Mouse (Mus musculus) forebrain, embryonic 13.5 days (tissue): ENCODE results near the gene Tmcc3. TPM values are rescaled to one million over a fixed set of nuclear protein-coding genes. Genes with fewer than 3 reads are reported as not detected.

ENCODE experiments used
- ATAC-seq: fragments of 200-750 bp; cut with Nextera tagmentation; 2 replicates; pipeline ENCODE4 v1.8.0; 2017
- H3K27ac ChIP-seq: fragments of 300-500 bp; sonication (generic); 2 replicates; pipeline ENCODE4 v1.5.1; 2015; ENCODE audit warnings: inconsistent platforms, mild to moderate bottlenecking, moderate library complexity
- H3K27me3 ChIP-seq: fragments of 300-500 bp; sonication (generic); 2 replicates; pipeline ENCODE4 v1.6.1; 2015; ENCODE audit warnings: mild to moderate bottlenecking, inconsistent platforms
- H3K36me3 ChIP-seq: fragments of 300-500 bp; sonication (generic); 2 replicates; pipeline ENCODE4 v1.6.1; 2015; ENCODE audit warnings: mild to moderate bottlenecking, inconsistent platforms; ENCODE audit not compliant: poor library complexity, severe bottlenecking
- H3K4me1 ChIP-seq: fragments of 300-500 bp; sonication (generic); 2 replicates; pipeline ENCODE4 v1.6.1; 2015; ENCODE audit warnings: inconsistent platforms
- H3K4me2 ChIP-seq: fragments of 300-500 bp; sonication (generic); 2 replicates; pipeline ENCODE4 v1.6.1; 2015; ENCODE audit warnings: inconsistent platforms, mild to moderate bottlenecking, moderate library complexity
- H3K4me3 ChIP-seq: fragments of 300-500 bp; sonication (generic); 2 replicates; pipeline ENCODE4 v1.5.1; 2015; ENCODE audit warnings: mild to moderate bottlenecking, inconsistent platforms
- H3K9ac ChIP-seq: fragments of 300-500 bp; sonication (generic); 2 replicates; pipeline ENCODE4 v1.6.1; 2015; ENCODE audit warnings: mild to moderate bottlenecking, inconsistent platforms
- H3K9me3 ChIP-seq: fragments of 300-500 bp; sonication (generic); replicated peaks from 2 replicates; pipeline ENCODE4 v1.6.1; 2016; ENCODE audit warnings: inconsistent platforms
- WGBS: fragments of 180-500 bp; shearing (Covaris S2); methylation state at CpG from one replicate; pipeline ENCODE4 v1.1.7; 2015; 5-methylcytosine and 5-hydroxymethylcytosine counted together
- polyA plus RNA-seq: library from polyadenylated mRNA; unstranded; fragments of >200 nt; fragmentation: Nextera tagmentation; extraction: Ambion mirVana; gene quantifications from 2 replicates; pipeline ENCODE4 v1.2.1, GENCODE M21; 2015

Tmcc3 gene
- polyA plus RNA-seq, 1 experiment from 2014 or later, result 3.7 TPM

DNA sequence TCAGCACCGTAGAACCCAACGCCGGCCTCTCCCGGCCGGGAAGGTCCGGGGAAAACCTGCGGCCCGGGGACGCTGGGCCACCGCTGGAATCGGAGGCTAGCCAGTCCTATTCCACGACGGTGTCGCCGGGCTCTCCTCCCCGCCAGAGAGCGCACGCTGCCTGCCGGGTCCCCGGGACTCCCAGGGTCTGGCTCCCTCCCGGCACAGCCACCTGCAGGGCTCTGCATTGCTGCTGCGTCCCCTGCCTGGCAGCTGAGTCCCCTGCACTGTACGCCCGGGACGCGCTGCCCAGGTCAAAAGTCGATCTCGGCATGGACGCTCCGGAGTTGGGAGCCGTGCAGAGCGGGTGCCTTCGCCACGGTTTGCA, 203.4 kb downstream of the Tmcc3 start:
- WGBS, result under 1% methylated on average over 30 of the region's 34 CpGs

GRCm38 (mm10) chr10:94515583-94515982, 203.8 kb downstream of the Tmcc3 start:
- peak overlapping the region; percentile 96 for H3K4me2 ChIP-seq
- H3K36me3 ChIP-seq, result no peaks in the 10 kb centered on the region
- 0 out of 2 replicates have a peak overlapping the region, but pooled peaks have one; percentile 77 for H3K27ac ChIP-seq
- 2% methylated on average over 10 of the region's 10 CpGs for WGBS
- peaks cover 33% of the 10 kb centered on the region for H3K27me3 ChIP-seq
- H3K4me3 ChIP-seq, result peak overlapping the region; percentile 76
- H3K9ac ChIP-seq, result peak overlapping the region; percentile 77
- H3K4me1 ChIP-seq, result peaks cover 31% of the 10 kb centered on the region
- no peak for ATAC-seq
- no peaks in the 10 kb centered on the region for H3K9me3 ChIP-seq

More for the DNA sequence above, 203.4 kb downstream of the Tmcc3 start:
- peaks cover 27% of the 10 kb centered on the region for H3K4me1 ChIP-seq
- ATAC-seq, result peak; percentile 91
- H3K9ac ChIP-seq, result peak overlapping the region; percentile 77
- no peaks in the 10 kb centered on the region for H3K9me3 ChIP-seq
- peaks cover 33% of the 10 kb centered on the region for H3K27me3 ChIP-seq
- H3K27ac ChIP-seq, result peak overlapping the region; percentile 77; the same call in 1 of the 2 replicates
- peak overlapping the region; percentile 96 for H3K4me2 ChIP-seq
- peak overlapping the region; percentile 76 for H3K4me3 ChIP-seq
- no peaks in the 10 kb centered on the region for H3K36me3 ChIP-seq

DNA sequence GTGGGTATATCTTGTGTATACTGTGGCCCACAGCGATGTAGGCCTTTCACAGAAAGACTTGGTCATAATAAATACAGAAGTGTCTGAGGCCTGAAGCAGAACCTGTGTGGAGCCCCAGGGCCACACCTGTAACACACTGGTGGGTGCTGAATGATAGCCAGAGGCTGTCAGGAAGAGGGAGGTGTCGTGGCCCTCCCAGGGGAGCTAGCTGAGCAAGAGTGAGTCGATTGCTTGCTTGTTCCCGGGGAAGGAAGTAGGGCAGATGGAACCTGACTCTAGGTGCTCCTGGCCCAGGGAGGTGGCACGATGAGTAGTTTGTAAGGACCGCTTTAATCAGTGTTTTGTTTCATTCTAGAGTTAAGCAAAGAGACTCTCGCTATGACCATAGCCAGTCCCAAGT, 208.1 kb downstream of the Tmcc3 start:
- Histone ChIP-seq H3K27ac (no peak overlapping the region), H3K9ac (no peak overlapping the region), H3K27me3 (peaks cover 17% of the 10 kb centered on the region), H3K4me2 (no peak overlapping the region), H3K4me3 (no peak overlapping the region), H3K9me3 (no peaks in the 10 kb centered on the region), H3K36me3 (no peaks in the 10 kb centered on the region), H3K4me1 (peaks cover 51% of the 10 kb centered on the region)
- WGBS, result 65% methylated on average over 7 of the region's 7 CpGs
- no peak for ATAC-seq

DNA sequence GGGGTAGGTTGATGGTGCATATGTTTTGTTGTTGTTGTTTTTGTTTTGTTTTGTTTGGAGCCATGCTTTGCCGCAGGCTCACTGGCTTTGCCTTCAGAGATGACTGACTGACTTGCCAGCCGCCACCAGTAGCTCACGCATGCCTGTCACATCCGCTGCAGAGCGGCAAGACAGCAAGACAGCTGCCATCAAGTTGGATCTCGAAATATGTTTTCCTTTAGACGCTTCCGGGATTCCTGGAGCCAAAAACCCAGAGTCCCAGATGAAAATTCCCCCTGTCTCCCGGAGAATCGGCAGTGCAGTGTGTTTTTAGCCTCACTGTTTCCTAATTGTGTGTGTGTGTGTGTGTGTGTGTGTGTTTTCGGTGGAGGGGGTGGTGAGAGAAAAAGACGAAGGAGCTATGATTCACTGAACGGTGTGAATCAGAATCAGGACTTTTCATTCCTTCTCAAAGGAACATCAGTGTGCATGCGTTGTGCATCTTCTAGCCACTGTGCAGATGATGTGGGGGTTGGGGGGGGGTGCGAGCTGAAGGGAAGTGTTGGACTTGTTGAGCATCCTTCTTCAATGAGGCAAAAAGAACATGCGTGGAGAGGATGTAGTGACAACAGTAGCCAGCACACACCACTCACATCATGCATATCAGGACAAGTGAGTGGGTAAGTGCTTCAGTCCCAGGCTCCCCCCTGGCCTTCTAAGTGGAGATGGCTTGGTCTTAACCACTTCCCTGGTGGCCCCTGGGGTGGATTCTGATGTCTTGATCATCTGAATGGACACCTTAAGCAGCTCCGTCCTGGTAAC, 208.8 kb downstream of the Tmcc3 start:
- no peak for ATAC-seq
- H3K4me2 ChIP-seq, result peak overlapping the region; percentile 22
- H3K36me3 ChIP-seq, result no peaks in the 10 kb centered on the region
- peaks cover 48% of the 10 kb centered on the region for H3K4me1 ChIP-seq
- no peak overlapping the region for H3K4me3 ChIP-seq
- WGBS, result 48% methylated on average over 17 of the region's 17 CpGs
- peaks cover 17% of the 10 kb centered on the region for H3K27me3 ChIP-seq
- no peaks in the 10 kb centered on the region for H3K9me3 ChIP-seq
- H3K9ac ChIP-seq, result no peak overlapping the region
- no peak overlapping the region for H3K27ac ChIP-seq

DNA sequence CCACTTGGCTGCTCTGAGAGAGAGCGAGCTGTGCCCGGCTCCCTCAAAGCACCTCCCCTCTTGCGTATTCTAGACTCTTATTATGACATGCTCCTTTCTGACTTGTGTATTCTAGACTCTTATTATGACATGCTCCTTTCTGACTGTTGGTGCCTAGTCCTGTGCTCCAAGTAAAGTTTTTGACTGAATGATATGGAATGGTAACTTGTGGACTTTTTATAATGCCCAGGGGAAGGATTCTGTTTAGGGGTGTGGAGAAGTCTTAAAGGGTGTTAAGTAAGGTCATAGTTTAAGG, 209.3 kb downstream of the Tmcc3 start:
- H3K27me3 ChIP-seq, result peaks cover 17% of the 10 kb centered on the region
- H3K27ac ChIP-seq, result no peak overlapping the region
- no peak overlapping the region for H3K4me3 ChIP-seq
- H3K4me2 ChIP-seq, result peak overlapping the region; percentile 22; the same call in 1 of the 2 replicates
- WGBS, result 25% methylated on average over 3 of the region's 3 CpGs
- H3K36me3 ChIP-seq, result no peaks in the 10 kb centered on the region
- ATAC-seq, result no peak
- H3K4me1 ChIP-seq, result peaks cover 43% of the 10 kb centered on the region
- H3K9ac ChIP-seq, result no peak overlapping the region
- no peaks in the 10 kb centered on the region for H3K9me3 ChIP-seq

DNA sequence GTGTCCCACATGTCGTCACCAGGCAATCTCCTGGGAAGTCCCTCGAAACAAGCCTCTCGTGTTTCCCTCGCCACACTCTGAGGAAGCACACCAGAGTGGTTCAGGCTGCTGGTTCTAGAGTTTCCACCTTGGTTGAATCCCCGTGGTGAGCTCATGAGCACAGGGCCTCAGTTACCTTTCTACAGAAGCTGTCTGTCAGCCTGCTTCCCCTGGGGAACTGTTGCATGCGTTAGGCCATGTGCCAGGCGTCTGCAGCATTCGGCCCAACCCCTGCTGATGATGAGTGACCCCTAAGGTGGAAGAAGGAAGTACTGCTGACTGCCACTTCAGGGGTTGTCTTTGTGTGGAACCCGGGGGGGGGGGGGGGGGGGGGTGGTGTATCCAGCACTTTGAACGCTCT, 210.0 kb downstream of the Tmcc3 start:
- no peaks in the 10 kb centered on the region for H3K9me3 ChIP-seq
- no peak overlapping the region for H3K4me3 ChIP-seq
- peaks cover 9% of the 10 kb centered on the region for H3K27me3 ChIP-seq
- no peak overlapping the region for H3K27ac ChIP-seq
- no peak overlapping the region for H3K4me2 ChIP-seq
- no peaks in the 10 kb centered on the region for H3K36me3 ChIP-seq
- H3K4me1 ChIP-seq, result peaks cover 37% of the 10 kb centered on the region
- no peak overlapping the region for H3K9ac ChIP-seq
- ATAC-seq, result no peak
- 33% methylated on average over 10 of the region's 10 CpGs for WGBS

DNA sequence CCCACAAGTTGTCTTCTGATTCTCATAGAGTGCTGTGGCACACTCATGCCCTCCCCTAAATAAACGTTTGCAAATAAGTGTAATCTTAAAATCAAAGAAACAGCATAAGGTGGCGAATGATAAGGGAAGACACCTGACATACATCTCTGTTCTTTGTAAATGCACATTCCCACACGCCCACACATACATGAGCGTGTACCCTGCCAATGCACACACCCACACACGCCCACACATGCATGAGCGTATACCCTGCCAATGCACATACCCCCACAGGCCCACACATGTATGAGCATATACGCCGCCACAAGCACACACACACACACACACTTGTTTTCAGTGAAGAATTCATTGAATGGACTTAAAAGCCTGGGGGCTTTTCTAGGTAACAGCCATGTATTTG, 211.5 kb downstream of the Tmcc3 start:
- H3K4me2 ChIP-seq, result peak overlapping the region; percentile 29
- H3K9ac ChIP-seq, result no peak overlapping the region
- H3K4me3 ChIP-seq, result no peak overlapping the region
- H3K4me1 ChIP-seq, result peaks cover 33% of the 10 kb centered on the region
- no peaks in the 10 kb centered on the region for H3K36me3 ChIP-seq
- H3K27ac ChIP-seq, result no peak overlapping the region
- H3K9me3 ChIP-seq, result no peaks in the 10 kb centered on the region
- ATAC-seq, result peak; percentile 68
- 83% methylated on average over 8 of the region's 8 CpGs for WGBS
- no peaks in the 10 kb centered on the region for H3K27me3 ChIP-seq

DNA sequence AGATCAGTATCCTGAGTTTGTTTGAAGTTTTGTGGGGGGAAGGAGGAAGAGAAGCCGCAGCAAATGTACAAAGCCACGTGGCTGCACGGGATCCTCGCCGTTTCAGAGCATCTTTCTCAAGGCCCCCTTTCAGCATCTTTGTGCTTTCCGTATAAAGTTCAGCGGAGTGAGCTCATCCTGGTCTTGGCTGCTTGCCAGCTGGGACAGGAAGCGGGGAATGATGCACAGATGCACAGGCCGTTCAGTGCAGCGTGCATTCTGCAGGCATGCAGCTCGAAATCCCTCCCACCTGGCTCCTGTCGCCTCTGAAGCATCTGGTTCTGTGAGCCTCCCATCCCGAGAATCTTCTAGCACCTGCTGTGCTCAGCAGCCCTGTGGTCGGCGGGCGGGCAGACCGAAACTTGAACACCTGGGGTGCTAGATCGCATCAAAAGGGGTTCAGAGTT, 212.0 kb downstream of the Tmcc3 start:
- WGBS, result 2% methylated on average over 18 of the region's 18 CpGs
- no peaks in the 10 kb centered on the region for H3K36me3 ChIP-seq
- H3K4me1 ChIP-seq, result peaks cover 33% of the 10 kb centered on the region
- no peak overlapping the region for H3K9ac ChIP-seq
- peak overlapping the region; percentile 29 for H3K4me2 ChIP-seq
- ATAC-seq, result peak; percentile 75
- peak overlapping the region; percentile 25; the same call in 1 of the 2 replicates for H3K27ac ChIP-seq
- no peaks in the 10 kb centered on the region for H3K9me3 ChIP-seq
- H3K27me3 ChIP-seq, result no peaks in the 10 kb centered on the region
- H3K4me3 ChIP-seq, result no peak overlapping the region

GRCm38 (mm10) chr10:94524966-94525365, 213.2 kb downstream of the Tmcc3 start:
- ATAC-seq, result no peak
- 70% methylated on average over 6 of the region's 6 CpGs for WGBS
- no peaks in the 10 kb centered on the region for H3K9me3 ChIP-seq
- H3K36me3 ChIP-seq, result no peaks in the 10 kb centered on the region
- H3K4me3 ChIP-seq, result no peak overlapping the region
- no peak overlapping the region for H3K27ac ChIP-seq
- H3K27me3 ChIP-seq, result no peaks in the 10 kb centered on the region
- no peak overlapping the region for H3K4me2 ChIP-seq
- H3K9ac ChIP-seq, result no peak overlapping the region
- peaks cover 33% of the 10 kb centered on the region for H3K4me1 ChIP-seq

- Histone ChIP-seq H3K36me3 (no peaks in the 10 kb centered on the region), H3K27ac (no peak overlapping the region), H3K4me3 (no peak overlapping the region), H3K4me1 (peaks cover 27% of the 10 kb centered on the region), H3K4me2 (no peak overlapping the region), H3K9ac (no peak overlapping the region), H3K27me3 (no peaks in the 10 kb centered on the region), H3K9me3 (no peaks in the 10 kb centered on the region)
- 96% methylated on average over 7 of the region's 7 CpGs for WGBS
- ATAC-seq, result no peak
Measured at GRCm38 (mm10) chr10:94525784-94526183, 214.0 kb downstream of the Tmcc3 start.

GRCm38 (mm10) chr10:94526834-94527233, 215.1 kb downstream of the Tmcc3 start:
- Histone ChIP-seq H3K27ac (no peak overlapping the region), H3K9ac (no peak overlapping the region), H3K4me1 (peaks cover 16% of the 10 kb centered on the region), H3K36me3 (no peaks in the 10 kb centered on the region), H3K27me3 (no peaks in the 10 kb centered on the region), H3K4me2 (no peak overlapping the region), H3K4me3 (no peak overlapping the region), H3K9me3 (no peaks in the 10 kb centered on the region)
- WGBS, result 75% methylated on average over 8 of the region's 8 CpGs
- no peak for ATAC-seq

- 97% methylated on average over 6 of the region's 6 CpGs for WGBS
- H3K9me3 ChIP-seq, result no peaks in the 10 kb centered on the region
- H3K9ac ChIP-seq, result no peak overlapping the region
- no peak overlapping the region for H3K4me2 ChIP-seq
- H3K4me3 ChIP-seq, result no peak overlapping the region
- ATAC-seq, result no peak
- H3K27ac ChIP-seq, result no peak overlapping the region
- H3K4me1 ChIP-seq, result peaks cover 16% of the 10 kb centered on the region
- H3K36me3 ChIP-seq, result no peaks in the 10 kb centered on the region
- no peaks in the 10 kb centered on the region for H3K27me3 ChIP-seq
Measured at GRCm38 (mm10) chr10:94527248-94527647, 215.5 kb downstream of the Tmcc3 start.

DNA sequence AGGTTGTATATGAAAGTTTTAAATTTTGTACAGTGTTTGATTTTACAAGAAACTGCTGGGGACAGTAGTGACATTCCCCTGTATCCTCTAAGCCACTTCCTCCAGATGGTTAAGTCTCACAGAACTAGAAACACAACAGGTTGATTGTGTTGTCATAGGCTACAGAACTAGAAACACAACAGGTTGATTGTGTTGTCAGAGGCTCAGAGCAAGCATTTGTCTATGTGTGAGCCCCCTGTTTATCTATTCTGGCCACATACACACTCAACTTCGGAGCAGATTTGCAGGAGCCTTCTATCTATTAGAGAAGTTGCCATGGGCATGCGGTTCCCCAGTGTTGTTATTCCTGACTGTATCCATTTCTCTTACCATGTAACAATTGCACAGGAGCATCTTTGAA, 218.3 kb downstream of the Tmcc3 start:
- Histone ChIP-seq H3K4me3 (no peak overlapping the region), H3K36me3 (no peaks in the 10 kb centered on the region), H3K4me2 (no peak overlapping the region), H3K9ac (no peak overlapping the region), H3K4me1 (no peaks in the 10 kb centered on the region), H3K27ac (no peak overlapping the region), H3K27me3 (no peaks in the 10 kb centered on the region), H3K9me3 (no peaks in the 10 kb centered on the region)
- no peak for ATAC-seq
- 69% methylated on average over 2 of the region's 2 CpGs for WGBS
